Mouse (Mus musculus) urinary bladder, postnatal 14 days (tissue): ENCODE measurements around the gene Tsfm.

Experiments
- DNase-seq: peaks from one replicate; pipeline ENCODE4 v3.0.0; 2021; ENCODE audit warnings: low spot score

Tsfm gene

DNA sequence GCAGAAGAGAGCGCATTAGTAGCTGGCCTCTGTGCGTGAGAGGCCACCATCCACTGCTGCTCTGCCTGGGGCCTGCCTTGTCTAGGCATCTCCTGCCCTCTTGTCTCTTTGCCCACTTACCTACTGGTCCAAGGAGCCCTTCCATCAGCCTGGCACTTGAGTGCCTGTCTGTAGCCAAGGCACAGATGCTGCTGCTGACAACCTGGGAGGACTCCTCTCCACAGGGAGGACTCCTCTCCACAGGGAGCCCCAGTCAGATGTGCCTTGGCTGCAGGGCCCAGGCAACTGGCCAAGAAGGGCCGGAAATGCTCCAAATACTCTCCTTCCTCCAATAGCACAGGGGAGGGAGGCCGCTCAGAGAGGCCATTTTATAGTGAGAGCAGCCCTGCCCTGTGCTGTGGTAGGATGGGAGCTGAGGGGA lies 44.1 kb downstream of the Tsfm start:
- DNase-seq = peak; percentile 89

DNA sequence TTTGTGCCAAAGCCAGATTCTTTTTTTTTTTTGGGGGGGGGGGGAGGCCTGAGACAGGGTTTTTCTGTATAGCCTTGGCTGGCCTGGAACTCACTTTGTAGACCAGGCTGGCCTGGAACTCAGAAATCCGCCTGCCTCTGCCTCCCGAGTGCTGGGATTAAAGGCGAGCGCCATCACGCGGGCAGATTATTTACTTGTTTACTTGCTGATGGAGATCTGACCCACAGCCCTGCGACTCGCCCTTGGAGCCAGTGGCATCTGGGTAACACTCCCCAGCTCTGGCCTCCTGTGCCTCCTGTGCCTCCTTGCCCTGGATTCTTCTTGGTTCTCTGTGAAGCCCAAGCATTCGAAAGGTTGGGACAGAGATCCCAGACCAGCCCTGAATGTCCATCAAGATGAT lies 45.1 kb downstream of the Tsfm start:
- DNase-seq = no peak

DNA sequence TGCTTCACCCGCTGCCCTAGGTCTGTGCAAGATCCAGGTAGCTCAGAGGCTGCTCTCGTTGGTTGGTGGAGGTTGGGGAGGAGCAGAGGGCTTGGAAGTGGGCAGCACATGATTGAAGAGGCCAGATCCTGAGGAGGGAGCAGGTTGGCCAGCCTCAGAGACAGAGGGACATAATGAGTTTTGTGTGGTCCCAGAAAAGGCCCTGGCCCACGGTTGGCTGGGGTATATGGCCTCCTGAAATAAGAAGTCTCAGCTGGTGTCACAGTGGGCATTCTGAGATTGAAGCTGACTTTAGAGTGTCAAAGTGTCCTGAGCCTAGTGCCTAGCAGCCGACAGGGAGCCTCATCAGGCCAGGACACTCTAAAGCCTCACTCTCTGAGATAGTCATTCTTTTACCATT lies 45.5 kb downstream of the Tsfm start:
- DNase-seq = no peak

DNA sequence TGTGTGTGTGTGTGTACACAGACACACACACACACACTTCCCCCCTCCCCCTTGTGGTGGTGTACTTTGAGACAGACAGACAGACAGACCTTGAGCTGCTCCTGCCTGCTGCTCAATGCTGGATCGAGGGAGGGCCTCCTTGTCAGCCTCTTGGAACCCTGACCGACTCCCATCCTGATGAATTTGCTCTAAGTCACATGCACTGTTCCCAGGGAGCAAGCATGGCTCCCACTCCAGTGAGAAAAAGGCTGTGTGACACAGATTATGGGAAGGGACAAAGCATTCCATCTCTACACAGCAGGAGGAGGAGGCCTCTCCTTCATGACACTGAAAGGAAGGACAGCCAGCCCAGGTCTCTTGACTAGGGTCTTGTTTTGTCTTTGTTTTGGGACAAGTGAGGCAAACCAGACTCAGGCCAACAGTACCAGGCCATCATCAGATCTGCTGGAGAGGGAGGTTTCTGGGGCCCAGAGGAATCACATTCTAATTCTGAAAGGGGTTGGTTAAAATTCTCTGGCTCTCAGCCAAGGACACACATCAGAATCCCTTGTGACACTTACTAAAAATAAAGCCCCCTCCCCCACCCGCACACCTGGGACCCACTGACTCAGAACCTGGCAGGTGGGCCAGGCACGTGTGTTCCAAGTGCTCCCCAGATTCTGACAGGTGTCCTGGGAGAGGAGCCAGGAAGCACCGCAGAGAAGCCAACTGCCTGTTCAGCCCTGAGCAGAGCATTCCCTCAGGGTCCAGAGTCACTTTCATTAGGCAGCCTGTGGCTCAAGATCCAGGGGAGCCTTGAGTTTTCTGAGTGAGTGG lies 46.2 kb downstream of the Tsfm start:
- no peak for DNase-seq

DNA sequence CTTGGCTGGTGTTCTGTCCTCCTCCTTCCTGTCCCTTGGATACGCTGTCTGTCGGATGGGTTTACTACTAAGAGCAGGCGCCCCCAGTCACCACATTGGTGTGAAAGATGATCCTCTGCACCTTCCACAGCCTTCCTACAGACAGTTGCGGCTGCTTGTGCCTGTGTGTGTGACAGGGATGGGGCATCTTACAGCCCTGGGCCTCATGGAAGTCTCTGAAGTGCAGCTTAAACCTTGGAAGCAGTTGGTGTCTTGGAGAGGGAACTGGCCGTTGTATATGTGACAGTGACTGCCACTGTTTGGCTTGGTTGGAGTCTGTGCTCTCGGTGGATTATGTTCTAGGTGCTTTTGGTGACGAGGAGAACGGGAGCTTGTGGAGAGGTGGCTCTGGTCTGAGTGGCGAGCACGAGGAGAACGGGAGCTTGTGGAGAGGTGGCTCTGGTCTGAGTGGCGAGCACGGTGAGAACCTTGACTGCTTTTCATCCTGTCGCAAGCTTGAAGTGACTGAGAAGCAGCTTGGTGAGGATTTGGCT lies 47.4 kb downstream of the Tsfm start:
- DNase-seq = no peak

DNA sequence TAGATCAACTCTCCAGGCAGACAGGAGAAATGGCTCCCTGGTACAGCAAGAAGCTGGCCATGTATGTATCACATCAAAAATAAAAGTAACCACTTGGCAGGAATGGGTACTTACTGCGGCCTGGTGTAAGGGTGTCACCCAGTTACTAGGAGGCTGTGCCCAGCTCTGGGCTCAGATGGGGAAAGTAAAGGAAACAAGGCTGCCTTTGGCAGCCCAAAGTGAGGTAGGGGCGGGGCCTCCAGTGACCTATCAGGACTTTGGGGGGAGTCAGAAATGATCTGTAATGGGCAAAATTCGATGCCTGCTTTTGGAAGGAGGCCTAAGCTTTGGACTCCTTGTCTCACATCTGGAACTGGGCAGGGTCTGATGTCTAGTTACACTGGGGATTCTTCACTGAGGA lies 48.9 kb downstream of the Tsfm start:
- no peak for DNase-seq

DNA sequence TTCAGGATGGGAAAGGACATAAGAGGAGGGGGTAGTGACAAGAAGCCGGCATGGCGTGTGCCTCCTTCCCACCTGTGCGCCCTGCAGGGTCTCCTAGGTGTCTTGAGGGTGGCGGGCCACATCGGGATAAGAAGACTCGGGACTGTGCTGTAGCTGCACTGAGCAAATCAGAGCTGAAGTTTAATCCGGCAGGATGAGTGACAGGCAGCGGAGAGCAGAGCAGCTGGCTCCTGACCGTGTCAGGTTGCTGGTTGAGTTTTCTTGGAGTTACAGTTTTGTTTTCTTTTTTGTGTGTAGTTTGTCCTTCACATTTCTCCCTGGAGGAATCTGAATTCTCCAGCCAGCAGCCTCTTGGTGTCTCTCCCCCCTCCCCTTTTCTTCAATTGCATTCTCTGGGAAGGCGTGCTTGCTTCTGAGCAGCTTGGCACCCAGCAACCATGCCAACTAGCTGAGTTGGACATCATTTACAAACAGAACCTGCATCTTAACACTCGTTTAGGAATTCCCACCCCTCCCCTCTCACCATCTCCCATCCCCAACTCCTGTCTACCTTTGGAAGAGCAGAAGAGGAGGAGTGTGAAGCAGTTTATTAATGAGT lies 49.6 kb downstream of the Tsfm start:
- no peak for DNase-seq

DNA sequence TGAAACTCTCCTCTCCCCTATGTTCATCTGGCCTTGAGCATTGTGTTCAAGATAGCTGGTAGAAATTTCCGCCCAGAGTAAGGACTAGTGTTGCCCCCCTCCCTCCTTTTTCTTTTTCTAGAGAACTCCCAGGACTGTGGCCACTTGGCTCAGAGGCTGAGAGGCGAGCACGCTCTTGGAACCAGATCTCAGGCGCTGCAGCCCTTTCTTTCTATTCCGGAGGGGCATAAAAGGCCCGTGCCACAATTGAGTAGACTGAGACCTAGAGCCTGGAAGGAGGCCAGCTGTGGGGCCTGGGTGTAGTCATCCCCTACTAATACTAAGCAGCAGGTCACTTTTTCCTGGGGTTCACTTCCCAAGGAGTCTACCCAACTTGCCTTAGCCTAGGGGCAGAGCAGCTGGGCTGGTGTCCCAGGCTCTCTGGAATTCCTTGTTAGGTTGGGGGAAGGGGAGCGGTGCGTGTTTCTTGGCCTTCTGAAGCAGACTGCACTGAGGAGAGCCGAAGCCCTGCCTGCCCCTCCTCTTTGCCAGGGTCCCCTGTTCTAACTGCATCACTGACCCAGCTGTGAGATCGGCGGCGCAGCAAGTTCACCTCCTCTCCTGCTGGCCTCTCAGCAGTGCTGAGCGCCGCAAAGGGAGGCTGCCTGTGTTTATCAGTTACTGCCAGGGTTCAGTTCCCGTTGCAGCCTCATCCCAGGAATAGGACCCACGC lies 50.3 kb downstream of the Tsfm start:
- peak; percentile 50 for DNase-seq

DNA sequence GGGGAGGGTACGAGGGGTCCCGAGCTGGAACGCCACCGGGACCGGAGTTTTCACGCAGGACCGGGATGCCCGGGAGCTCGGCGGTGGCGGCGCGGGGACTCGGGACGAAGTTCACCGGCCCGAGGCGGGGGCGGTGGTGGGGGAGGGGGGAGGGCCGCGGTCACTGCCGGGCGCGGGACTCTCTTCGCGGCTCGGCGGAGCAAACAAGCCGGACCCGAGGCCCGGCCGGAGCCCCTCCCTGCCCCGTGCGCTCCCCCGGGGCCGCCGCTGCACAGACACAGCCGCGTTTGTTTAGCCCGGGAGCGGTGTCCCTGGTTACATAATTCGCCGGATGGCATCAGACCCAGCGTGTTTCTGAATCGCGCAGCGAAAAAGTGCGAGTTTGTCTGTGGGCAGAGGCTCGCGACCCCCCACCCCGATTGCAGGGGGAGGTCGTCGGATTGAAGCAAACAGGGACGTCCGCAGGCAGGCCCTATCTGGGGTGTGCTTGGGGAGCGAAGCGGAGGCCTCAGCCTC lies 50.9 kb downstream of the Tsfm start:
- DNase-seq = no peak

DNA sequence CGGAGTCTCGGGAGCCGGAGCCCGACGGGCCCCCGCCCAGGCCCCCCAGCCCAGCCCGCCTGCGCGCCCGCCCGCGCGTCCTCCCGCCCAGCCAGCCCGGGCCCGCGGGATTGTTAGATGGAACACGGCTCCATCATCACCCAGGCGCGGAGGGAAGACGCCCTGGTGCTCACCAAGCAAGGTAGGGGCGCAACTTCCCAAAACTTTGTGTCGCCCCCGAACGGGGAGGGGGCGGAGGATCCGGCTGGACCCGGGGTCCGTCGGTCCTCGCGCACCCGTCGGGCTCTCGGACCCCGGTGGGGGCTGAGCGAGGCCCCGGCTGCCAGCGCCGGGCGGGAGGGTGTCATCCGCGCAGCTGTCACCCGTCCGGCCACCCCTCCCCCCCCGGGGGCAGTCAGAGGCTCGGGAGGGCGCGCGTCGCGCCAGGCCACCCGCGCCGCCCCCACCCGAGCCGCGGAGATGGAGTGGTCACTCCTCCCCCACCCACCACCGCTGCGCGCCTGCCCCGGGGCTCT lies 51.5 kb downstream of the Tsfm start:
- peak; percentile 65 for DNase-seq

DNA sequence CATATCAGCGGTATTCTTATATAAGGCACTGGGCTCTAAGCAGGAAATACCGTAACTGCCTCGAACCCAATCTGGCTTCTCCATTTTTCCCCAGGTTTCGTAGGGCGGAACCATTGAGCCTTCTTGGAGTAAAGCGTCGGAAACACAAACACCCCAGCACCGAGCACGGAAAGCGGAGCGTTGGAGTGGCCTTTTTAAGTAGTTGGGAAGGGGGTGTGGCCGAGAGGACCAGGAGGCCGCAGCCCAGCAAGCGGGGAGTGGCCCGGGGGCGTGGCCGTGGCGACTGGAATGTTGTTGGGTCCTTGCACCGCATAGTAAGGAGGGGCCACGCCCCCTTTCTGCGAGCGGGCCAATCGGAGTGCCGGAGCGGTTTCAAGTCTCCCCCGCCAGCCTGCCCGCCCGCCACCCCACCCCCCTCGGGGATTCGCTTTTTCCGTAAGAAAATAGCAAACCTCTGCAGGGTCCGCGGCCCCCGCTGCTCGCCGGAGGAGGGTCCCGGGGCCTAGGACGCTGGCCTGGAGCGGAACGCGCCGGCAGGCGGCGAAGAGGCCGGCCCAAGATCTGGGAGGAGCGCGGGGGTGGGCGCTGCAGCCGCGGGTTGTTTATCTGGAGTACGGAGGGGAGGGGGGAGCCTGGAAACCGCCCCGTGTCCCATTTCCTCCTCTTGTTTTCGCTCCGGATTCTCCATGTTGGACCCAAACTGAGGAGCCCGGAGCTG lies 52.2 kb downstream of the Tsfm start, which contains the start of gene Ctdsp2:
Gene Ctdsp2 (plus strand): TSS at position 441 of the 718 bp plus-strand sequence.
- peak; percentile 100 for DNase-seq

DNA sequence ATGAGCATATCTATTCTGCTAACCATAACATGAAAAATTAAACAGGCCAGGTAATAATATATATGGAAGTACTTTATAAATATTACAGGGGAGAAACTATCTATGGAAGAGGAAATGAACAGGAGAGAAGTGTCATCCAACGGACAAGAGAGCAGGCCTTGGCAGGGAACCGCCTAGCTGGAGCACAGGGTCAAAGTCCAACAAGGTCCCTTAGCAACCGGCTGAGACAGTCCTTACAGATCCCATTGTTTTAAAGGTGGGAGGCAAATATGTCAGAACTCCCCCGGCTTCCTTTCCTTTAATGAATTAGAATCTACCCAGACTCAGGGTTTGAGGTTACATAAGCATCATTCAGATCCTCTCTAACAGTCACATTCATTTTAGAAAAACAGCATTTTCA lies 53.6 kb downstream of the Tsfm start:
- DNase-seq = no peak

DNA sequence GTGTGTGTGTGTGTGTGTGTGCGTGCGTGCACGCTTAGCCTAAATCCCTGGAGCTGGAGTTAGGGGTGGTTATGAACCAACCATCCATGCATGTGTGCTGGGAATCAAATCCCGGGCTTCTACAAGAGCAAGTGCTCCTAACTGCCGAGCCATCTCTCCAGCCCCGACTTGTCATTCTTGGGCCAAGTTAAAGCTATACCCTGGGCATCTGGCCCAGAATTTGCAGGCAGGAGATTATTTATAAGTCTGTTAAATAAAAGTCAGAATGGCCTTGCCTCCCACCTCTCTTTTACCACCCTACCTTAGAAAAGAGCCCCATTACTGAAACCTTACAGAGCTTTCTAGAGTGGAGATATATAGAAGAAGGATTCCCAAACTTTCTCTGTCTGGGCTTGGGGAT lies 54.9 kb downstream of the Tsfm start:
- no peak for DNase-seq

DNA sequence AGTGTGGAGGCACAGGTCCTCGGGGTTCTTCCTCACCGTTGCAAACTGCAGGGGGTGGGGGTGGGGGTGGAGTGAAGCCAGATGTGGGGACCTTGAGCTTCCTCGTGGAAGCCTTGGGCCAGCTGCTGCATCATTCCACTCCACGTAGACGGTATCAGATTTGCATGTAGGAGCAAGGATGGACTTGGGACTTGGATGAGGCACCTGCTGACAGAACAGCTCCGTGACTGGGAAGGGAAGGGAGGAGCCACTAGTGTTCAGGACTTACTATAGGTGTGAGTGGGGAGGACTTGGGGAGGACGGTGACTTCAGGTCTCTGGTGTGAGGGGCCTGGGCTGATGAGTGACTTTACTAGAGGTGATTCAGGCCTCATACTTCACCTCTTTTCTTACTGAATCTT lies 57.7 kb downstream of the Tsfm start:
- DNase-seq = no peak

DNA sequence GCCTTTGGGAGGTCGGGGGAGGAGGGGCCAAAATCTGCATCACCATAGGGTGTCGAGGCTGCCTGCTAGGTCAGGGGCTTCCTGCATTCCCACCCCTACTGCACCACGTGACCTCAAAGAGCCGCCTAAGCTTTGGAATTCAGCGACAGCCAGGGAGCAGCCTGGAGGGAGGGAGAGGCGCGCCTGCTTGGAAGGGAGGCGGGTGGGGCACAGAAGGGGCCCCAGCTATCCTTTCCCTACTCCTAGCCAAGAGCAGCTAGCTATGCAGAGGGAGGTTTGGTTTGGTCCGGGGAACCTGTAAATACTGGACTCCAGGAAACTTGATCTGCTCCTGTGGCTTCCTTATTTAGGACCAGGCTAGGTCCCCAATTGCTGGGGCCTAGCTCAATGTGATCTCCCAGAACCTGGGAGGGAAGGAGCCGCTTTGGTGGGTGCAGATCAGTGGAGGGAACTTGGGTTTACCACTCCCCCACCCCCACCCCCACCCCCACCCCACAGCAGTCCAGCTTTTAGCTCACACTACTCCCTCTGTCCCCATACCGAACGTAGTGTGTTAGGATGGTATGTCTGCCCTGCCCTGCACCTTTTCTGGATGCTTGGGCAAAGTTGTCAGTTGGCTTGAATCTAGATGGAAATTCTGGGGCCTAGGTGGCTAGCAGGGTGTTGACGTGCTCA lies 58.5 kb downstream of the Tsfm start:
- DNase-seq = peak; percentile 64

DNA sequence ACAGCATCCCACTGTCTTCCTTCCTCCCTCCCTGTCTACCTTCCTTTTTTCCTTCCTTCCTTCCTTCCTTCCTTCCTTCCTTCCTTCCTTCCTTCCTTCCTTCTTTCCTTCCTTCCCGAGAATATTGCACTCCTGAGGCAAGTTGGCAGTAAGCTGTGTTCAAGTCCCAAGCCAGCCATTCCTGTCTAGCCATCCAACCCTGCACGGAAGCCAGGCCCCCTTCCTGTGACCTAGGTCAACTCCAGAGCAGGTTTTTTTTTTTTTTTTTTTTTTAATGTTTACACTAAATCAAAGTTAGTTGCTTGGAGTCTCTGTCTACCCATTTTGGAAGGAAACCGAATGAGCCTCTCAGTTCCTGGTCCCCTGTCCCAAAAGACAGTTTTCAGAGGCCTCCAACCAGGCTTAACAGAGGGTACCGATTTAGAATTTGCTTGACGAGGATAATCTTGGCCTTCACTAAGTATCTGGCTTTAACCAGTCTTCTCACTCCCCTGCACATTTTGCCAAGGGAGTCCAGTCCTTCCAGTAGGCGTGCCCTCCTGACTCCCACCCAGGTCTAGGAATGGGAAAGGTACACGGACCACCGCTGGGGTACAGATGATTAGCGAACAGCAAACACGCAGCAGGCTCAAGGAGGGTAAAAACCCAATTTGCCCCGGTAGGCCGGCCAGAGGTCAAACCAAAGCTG lies 59.1 kb downstream of the Tsfm start:
- no peak for DNase-seq

DNA sequence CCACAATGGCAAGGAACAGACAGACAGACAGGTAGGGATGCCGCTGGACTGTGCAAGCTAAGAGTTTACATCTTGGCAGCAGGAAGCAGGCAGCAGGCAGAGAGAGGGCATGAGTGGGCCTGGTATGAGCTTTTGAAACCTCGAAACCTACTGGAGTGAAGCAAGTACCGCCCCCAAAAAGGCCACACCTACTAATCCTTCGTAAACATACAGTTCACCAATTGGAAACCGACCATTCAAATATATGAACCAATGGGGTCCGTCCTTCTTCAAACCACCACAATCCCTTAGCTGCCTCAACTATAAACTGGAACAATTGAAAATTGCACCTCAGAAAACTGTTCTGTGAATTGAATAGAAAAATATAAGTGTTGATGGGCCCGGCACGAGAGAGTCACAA lies 66.8 kb downstream of the Tsfm start:
- DNase-seq = no peak

DNA sequence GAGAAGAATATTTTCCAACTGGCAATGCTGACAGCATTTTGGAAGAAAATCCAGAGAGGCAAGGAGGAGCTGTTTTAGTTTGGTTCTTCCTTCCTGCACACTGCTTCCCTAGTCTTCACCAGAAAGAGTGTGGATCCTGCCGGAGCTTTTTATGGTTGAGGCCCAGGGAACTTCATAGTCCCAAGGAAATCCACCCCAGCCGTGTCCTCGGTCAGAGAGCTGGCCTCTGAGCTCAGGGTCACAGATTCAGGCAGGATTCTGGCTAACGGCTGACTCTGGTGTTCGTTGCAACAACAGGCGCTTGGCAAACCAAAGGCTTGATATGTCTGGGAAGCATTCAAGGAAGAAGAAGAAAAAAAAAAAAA lies 67.7 kb downstream of the Tsfm start:
- no peak for DNase-seq

DNA sequence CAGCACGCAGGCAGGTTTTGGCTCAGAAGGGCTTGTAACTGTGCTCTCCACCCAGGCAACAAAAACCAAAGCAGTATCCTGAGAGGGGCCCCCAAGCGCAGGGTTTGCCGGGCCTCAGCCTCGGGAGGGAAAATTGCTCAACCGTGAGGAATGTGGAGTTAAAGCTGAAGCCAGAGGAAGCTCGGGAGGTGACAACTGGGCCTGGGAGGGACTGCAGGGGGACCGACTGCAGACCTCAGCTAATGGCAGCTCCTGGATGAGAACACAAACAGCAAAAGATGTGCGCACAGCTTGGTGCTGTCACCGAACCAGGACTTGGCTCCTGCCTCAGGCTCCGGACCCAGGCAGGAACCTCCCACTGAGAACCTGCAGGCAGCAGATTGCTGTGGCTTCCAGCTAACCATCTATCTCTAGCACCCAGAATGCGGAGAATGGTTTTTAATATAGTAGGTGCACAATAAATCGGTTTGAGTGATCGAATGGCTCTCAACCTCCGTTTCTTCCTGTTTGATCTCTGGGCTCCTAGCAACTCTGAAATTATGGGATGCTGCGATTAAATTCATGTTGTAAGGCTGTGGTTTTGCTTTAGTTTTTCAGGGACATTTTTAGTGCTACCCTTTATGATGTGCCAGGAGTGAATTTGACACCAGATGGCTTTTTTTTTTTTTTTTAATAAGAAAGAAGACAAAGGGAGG lies 68.2 kb downstream of the Tsfm start:
- peak; percentile 72 for DNase-seq

DNA sequence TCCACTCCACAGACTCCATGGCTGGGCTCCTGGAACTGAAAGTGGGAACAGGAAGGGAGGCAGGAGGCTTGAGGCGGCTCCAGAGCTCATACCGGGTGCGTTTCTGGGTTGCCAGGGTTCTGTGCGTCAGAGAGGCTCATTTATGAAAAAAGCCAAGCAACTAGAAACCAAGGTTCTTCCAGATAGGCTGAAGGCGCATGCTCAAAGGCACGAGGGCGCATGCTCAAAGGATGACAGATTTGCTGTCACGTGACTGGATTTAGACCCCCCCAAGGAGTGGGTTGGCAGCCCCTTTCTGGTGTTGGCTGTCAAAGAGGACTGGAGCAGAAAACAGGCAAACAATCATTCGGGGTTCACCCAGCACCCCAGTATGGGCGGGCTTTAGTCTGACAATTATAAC lies 68.9 kb downstream of the Tsfm start:
- peak; percentile 53 for DNase-seq
